Mouse (Mus musculus) yolk sac, embryonic 10.5 days (tissue): Measurements from ENCODE around the gene Uqcr11.

Experiments
- DNase-seq: peaks from one replicate; pipeline ENCODE4 v3.0.0-alpha.2; 2017; ENCODE audit warnings: low spot score

Gene Uqcr11

DNA sequence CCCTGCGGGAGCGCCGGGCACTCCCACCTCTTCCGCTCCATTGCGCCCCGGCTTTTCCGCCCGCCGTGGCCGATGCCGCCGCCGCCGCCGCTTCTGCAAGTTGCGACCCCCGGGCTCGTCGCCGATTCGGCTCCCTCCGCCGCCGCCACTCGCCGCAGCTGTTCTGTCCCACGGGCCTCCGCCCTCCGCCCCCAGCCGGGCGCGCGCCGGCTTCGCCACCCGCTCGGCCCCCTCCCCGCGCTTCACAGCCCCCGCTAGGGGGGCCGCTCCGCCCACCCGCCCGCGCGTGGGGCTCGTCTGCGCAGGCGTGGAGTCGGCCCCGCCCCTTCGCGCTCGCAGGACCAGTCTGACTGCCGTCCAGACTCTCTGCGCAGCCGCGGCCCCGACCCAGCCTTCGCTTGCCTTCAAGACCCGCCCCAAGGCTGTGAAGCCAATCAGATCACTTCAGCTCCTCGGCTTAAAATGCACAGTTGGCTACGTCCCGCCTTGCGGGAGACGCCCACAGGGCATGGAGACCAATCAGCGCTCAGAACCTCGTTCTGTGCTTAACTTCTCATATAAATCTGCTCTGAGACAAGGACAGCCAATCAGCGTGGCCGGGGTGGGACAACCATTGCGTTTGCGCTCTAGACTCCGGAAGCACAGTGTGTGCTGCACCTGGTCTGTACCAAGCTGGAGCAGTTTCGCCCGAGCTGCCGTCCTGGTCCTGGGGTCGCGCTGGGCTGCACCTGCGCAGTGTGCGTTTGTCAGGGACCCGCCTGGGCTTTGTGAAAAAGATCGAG, 7.2 kb downstream of the Uqcr11 start, which contains the start of gene Mbd3:
Mbd3 (minus strand) TSS at position 360 of the 782 bp plus-strand sequence.
- DNase-seq: peak; percentile 100

DNA sequence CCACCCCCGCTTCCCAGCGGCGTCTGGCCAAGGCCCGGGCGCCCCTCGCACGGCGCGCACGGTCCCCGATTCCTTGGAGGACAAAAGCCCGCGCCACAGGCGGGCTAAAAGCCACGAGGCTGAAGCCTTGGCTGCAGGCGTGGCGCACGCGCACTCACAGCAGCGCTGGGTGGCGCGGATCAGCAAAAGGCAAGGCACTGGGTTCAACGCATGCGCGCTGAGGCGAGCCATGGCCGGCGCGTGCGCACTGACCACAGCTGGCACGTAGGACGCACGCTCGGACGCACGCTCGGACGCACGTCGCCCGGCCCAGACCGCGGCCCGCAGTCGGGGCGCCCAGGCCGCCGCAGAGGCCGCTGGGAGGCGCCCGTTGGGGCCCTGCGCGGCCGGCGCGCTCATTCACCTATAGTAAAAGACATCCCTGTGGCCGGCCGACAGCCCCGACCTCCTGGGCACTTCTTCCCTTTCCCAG, 7.9 kb downstream of the Uqcr11 start:
- DNase-seq: peak; percentile 98

DNA sequence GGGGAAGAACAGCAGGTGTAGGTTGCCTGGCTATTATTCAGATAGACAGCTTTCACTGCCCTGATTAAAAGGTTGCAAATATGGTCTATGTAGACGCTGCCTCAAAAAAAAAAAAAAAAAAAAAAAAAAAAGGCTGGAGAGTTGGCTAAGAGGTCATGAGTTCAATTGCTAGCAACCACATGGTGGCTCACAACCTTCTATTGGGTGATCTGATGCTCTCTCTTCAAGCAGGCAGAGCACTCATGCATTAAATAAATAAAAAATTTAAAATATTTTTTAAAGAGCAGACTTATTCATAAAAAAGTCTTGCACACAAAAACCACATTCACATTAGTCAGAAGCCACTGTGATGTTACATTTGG, 8.5 kb downstream of the Uqcr11 start:
- peak; percentile 15 for DNase-seq

DNA sequence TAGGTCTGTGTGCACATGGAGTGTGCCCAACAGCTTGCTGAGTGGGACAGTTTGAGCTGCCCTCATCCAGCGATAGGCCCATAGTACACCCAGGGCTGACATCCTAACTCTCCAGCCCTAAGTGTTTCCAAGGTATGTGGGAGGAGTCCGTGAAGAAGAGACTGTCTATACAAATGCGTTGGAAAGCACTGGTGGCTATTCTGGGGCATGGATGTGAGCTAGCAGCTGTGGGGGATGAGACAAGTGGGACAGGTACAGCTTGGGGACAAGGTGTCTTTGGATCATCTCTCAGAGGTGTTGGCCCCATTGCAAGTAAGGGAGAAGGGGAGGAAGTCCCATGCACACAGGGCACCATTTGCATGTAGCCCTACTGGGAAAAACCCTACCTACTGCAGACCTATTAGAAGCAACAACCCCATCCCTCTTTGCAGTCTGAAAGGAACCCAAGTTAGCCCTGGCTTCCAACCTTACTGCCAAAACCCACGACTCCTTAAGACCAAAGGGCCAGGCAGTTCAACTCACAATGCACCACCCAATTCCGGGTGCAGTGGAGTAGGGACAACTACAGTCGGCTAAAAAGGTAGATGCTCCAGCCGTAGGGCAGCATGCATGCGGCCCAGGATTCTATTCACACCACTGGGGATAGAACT, 9.0 kb downstream of the Uqcr11 start:
- DNase-seq: no peak

DNA sequence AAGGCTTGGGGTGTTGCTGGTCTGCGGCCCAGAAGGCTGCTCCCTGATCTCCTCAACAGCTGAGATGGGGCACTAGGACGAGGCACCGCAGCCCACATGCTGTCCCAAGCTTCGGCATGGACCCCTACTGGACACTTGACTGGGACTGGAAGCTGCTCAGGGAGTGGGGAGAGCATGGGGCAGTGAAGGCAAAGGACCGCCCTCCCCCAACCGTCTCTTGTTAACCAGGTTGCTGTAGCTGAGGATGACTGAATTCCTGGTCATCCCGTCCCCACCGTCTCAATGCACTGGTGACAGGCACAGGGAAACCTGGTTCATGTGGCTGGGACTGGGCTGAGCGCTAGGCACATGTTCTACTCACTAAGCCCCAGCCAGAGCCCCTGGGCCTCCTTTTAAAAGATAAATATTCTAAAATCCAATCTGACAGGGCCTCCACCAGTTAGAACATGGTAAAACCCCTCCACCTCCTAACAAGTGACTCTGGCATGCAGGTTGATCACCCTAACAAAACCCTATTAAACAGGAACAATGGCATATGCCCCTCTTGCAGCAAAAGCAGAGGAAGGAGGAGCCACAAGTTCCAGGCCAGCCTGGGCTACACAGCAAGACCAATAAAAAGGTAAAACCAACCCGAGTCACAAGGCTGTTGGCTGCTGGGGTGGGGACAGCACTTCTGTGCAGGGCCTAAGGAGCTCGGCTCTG, 9.7 kb downstream of the Uqcr11 start:
- no peak for DNase-seq

DNA sequence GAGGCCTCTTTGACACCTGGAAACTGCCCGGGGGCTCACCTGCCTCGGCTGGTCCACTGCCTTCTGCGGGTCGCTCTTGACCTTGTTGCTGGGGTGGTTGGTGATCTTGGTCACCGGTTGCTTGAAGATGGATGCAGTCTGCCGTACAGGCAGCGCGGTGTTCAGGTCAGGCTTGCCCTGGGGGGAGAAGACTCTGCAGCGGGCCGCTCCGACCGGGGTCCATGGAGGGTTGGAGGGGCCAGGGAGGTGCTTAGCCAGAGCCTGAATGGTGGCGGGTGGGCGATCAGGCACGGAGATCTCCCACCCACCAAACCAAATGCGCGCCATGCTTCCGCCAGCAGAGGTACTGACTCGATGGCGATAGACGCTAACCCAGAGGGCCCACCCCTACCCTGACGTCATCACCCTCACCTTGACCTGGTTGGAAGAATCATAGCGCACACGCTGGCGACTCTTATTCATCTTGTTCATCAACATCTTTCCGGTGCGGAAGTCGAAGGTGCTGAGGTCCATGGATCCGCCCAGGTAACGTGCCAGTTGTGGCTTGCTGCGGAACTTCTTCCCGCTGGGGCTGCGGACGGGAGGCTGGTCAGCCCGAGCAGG, 11.5 kb downstream of the Uqcr11 start:
- DNase-seq: no peak

DNA sequence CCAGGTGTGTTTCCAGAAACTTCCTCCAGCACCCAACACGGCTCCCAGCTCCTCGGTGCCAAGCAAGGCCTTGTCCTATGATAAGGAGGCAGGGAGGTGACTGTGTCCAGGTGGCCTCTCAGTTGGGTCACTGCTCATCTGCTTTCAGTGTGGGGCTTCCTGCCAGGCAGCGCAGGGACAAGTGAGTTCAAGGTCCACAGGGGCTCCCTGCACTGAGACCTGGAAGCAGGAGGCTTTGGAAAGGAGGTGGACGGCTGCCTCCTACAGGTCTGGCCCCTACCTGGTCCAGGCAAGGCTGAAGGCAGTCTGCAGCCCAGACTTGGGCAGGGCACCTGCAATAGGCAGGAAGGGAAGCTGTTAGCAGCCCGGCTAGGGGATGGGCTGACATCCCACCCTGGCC, 13.9 kb downstream of the Uqcr11 start:
- peak; percentile 53 for DNase-seq

DNA sequence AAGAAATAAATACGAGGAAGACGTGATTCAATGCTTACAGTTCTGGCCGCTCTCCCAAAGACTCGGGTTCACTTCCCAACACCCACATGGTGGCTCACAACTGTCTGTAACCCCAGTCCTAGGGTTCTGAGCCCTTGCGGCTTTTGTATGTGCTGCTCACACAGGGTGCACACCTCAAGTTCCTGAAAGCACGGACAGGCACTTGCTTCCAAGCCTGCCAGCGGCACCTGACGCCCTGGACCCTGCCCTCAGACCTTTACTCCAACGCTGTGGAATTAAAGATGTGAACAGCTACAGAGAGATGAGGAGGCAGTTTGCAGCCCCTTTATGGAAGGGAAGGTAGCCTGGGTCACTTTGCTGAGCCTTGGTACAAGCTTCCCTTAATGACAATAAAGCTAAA, 15.9 kb downstream of the Uqcr11 start:
- DNase-seq: no peak

DNA sequence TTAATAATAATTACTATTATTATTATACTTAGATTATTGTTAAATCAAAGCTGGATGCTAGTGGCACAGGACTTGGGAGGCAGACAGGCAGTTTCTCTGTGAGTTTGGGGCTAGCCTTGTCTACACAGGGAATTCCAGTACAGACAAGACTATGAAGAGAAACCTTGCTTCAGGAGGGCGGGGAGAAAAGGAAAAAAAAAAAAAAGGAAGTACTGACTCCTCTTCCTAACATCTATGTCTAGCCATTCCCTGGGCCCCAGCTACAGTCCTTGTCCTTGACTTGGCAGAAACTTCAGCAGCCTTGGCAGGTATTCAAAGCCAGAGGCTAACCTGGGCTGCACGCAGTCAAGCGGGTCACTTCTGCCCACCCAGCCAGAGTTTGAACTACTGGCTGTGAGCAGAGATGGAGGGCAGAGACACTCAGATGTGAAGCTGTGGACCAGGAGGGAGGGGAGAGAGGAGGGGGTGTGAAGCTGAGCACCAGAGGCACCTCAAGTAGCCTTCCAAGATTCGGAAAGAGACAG, 17.4 kb downstream of the Uqcr11 start:
- no peak for DNase-seq

DNA sequence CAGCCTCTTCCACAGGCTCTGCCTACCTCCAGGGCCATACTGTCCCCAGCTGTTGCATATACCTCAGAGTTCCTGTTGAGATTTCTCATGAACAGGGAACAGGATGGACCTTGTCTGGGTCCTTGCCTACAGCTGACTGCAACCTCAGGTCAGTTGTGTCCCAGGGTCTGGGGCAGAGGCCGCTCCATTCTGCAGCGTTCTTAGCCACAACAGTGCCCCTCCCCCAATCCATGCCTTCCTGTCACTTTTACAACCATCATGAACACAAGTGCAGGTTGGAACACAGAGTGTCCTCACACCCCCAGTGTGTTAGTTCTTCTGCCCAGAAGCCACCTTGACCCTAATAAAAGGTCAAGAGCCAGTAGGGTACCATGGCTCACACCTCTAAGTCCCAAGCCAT, 17.9 kb downstream of the Uqcr11 start:
- DNase-seq: peak; percentile 36

DNA sequence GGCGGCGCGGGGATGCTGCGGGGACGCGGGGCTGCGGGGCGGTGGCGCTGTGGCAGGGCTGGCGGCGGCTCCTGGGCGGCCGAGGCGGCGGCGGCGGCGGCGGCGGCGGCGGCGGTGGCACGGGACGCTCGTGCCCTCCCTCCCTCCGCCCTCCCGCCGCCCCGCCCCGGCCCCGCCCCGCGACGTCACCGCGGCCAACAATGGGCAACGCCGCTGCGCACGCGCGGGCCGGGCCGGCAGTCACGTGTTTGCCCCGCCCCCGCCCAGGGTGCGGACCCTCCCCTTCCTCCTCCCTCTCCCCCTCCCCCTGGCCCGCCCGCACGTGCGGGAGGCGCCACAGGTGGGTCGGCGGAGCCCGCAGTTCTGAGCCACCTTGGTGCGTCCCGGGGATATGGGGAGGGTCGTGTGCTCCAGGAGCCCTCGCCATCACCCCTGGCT, 19.1 kb downstream of the Uqcr11 start, which contains the start of gene Mex3d:
Mex3d (minus strand) TSS at position 138 of the 438 bp plus-strand sequence.
- peak; percentile 90 for DNase-seq

DNA sequence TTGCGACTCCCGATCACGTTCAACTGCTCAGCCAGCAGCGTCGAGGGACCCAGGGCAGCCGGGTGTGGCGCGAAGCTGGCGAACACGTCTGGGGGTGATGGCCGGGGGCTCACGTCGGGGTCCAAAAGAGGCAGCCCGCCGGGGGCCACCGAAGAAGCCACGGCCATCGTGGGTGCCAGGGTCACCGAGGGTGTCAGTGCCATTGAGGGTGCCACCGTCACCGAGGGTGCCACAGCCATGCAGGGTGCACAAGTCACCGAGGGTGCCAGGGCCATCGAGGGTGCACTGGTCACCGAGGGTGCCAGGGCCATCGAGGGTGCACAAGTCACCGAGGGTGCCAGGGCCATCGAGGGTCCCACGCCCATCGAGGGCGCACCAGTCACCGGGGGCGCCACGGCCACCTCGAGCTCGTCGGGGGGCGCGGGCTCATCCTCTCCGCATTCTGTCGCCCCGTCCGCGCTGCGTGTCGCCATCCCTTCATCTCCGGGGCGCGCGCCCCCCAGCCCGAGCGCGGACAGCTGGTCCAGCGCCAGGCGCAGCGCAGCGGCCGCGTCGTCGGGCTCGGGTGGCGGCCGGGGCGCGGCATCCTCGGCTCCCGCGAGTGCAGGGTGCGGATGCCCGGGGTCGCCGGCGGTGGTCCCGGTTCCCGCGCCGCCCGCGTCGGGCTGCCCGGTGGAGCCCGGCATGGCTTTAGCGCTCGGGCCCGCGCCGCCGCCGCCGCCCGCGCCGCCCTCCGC, 19.7 kb downstream of the Uqcr11 start:
- no peak for DNase-seq

DNA sequence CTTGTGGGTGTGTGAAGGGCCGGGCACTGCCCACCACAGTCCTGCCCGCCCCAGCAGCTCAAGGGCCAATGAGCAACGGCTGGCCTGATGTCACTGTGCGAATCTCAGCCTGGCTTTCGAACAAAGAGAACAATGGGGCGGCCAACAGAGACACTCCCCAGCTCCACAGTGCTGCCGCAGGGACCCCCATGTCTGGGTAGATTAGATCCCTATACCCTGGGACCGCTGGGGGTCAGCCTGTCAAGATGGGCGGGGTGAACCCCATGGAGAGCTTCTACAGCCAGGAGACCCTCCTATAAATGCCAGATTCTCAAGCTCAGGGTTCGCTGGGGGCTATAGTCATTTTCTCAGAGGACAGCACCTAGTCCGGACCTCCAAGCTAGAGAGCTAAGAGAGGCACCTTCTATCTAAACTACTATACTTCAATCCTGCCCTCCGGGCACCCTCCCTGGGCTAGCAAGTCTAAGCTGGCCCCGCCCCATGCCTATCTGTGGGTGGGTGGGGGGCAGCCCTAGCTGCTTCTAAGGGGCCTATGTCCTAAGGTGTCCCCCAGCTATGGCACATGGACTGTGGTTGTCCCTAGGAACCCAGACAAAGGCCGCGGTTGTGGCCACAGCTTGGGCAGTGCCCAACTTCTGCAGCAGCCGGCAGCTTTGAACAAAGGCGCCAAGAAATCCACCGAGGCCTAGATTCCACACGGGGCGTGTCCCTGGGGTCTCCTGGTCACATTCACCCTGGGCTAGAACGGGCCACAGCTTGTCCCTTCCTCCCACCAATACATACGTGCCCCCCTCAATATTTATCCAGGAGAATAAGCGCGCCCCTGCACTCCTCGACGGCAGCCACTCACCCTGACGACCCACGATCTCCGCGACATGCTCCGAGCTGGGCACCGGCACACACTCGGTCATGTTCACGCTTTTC, 20.6 kb downstream of the Uqcr11 start:
- peak; percentile 29 for DNase-seq

DNA sequence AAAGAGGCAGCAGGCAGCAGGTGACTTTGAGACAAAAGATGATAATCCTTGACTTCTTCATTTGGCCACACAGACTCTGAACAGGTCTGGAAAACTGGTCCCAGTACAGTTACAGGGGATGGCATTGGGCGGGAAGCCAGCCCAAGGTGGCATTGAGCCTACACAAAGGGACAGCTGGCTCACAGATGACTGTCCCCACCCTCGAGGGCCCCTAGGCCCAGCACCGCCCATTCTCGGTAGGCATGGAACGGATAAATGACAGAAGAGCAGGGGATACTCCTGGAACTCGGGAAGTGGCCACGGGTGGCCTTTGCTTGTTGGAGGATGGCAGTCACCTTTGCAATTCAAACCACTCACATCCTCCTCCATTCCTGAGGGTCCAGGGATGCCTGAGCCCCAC, 21.3 kb downstream of the Uqcr11 start:
- DNase-seq: no peak

DNA sequence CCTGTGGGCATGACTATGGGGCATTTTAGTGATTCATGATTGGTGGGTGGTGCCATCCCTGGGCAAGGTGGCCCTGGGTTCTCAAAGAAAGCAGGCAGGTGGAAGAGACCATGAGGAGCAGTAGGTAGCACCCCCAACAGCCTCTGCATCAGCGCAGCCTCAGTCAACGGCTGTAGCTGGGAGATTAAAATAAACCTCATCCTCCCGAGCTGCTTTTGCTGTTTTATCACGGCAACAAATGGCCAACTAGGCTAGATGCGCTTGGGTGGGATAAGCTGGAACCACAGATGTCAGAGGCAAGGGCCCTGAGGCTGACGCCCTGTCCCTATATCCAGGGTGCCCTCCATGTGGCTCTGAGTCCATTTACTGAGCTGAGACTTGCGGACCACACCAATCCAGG, 21.9 kb downstream of the Uqcr11 start:
- no peak for DNase-seq

DNA sequence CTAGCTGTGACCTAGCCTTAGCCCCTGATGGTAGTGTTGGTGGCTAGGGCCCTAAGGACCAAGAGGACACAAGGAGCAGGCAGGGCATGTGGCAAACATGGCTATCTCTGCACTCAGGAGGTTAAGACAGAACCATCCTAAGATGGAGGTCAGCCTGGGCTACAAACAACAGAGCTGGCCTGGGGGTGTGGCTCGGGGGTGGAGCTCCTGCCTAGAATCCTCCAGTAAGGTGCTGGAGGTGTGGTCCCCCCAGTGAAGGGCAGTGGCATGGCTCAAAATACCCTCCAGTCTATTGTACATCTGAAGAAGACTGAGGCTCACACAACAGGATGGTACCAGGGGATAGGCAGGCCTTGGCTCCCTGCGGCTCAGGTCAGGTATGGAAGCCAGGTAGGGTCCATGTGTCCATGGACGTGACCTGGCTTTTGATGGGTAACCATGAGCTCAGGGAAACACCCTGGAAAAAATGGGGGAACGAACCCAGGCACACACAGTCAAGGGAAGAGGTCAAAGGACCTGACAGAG, 22.5 kb downstream of the Uqcr11 start:
- DNase-seq: no peak

DNA sequence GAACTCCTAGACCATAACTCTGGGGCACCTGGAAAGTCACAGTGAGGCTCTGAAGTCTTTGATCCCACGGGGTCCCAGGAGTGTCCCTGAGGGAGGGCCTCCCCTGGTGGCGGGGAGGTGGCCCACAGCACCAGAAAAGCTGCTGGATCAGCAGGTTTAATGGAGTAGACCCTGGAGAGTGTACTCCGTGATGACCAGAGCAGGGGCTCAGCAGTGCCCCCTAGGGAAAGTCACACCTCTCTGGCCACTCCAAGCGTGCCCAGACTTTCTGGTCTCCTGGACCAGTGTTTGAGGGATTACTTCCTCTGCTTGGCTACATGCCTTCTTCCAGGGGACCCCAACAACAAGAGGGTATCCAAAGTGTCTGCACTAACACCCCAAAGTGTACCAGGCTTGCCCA, 23.2 kb downstream of the Uqcr11 start:
- no peak for DNase-seq

DNA sequence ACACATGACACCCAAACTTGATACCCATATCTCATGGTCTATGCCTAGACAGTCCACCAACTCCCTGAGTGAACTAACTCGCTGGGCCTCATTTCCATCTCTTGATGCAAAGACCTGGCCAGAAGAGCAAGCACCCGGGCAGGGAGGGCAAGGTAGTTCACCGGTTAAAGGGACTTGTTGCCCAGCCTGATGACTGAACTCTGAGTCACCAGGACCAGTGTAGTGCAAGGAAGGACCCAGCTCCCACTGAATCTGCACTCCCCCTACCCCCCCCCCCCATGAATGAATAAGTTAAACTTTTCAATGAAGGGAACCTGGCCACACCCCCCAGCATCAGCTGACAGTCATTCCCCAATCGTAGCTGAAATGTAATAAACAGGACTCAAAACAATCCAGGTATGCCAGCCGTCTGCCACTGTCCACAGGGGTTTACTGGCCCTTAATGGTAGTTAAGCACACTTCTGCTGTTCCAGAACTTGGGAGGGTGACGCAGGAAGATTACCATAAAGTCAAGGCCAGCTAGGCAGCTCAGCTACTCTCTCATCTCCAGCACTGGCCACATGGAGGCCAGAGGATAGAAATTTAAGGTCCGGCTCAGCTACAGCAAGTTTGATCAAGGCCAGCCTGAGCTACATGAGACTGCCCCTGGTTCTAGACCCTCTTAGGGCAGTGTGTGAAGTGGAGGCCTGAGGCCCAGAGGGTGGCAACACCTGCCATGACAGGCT, 23.8 kb downstream of the Uqcr11 start:
- no peak for DNase-seq

DNA sequence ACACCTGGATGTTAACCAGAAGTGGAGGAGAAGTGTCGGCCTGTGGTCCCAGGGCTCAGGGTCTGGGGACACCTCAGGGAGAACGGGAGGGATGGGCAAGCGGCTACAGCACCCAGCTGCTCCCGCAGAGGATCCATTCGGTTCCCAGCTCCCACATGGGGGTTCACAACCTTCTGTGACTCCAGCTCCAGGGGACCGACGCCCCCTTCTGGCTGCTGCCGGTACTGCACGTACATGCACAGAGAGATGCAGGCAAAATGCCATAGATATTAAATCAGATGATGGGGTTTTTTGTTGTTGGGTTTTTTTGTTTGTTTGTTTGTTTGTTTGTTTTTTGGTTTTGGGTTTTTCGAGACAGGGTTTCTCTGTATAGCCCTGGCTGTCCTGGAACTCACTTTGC, 28.9 kb downstream of the Uqcr11 start:
- DNase-seq: no peak
